Mouse (Mus musculus) mouse embryonic stem cell (cell line): ENCODE measurements around the gene Gm21149.
"Not testable (repeated sequence)": the region's sequence is repeated elsewhere in the genome, so short reads cannot be mapped to it uniquely, and the experiment has no call there.

Experiments used
- in situ Hi-C, 2 experiments: fragments of 300-500 bp; cut with MboI; formaldehyde crosslinking; loops; 1 replicate in 1 of 2; 3 replicates in 1 of 2; pipeline ENCODE4 v1.14.3; 2019 to 2020; ENCODE audit warnings: low sequenced_read_pairs in 2 of 2, low pct_unique_long_range_greater_than_20kb in 1 of 2, mixed read lengths in 1 of 2; ENCODE audit not compliant: unreplicated experiment in 1 of 2

Gm21149 gene

DNA sequence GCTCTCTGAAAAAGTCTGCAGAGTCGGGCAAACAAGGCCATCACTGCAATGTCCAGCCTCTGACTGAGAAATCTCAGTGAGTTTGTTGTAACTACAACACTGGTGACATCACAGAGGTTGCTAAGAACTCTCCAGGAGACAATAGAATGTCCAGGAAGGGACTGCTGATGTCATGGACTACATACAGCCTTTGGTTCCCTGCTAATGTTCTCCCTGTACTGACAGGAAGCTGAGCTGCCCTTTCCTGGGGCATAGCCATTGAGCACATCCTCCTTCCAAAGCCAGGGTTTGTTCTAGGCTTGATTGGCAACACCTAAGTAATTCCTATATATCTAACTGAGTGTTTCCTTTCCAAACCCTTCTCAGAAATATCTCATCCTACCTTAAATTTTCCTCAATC is at the start of gene Gm21149:
Gene Gm21149 (minus strand): TSS at position 101 of the 400 bp plus-strand sequence.
- in situ Hi-C loops = not testable (repeated sequence)

DNA sequence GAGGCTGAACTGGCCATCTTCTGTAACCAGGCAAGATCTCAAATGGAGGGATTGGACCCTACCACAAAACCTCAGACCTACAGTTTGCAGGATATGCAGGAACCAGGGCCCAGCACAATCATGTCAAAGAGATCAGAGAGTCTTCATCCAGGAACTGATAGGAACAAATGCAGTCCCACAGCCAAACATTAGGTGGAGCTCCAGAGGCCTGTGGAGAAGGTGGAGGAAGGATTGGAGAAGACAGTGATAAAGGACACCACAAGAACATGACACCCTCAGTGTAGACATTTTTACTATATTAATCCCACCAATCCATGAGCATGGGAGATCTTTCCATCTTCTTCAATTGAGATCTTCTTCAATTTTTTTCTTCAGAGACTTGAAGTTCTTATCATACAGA is 46.1 kb upstream of the Gm21149 start:
- in situ Hi-C loops = not testable (repeated sequence)

DNA sequence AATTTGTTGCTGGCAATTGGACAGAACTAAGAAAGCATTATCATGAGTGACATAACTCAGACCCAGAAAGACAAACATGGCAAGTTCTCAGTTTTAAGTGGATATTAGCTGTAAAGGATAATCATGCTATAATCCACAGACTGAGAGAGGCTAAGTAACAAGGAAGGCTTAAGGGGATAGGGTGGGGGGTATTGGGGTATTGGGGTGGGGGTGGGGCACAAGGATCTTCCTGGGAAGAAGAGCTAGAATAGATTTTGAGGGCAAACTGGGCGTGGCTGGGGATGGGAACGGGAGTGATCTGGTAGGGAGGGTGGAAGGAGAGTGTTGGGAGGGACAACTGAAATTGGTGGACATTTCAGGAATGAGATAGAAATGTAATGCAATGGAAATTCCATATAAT is 45.7 kb upstream of the Gm21149 start:
- in situ Hi-C loops = not testable (repeated sequence)

DNA sequence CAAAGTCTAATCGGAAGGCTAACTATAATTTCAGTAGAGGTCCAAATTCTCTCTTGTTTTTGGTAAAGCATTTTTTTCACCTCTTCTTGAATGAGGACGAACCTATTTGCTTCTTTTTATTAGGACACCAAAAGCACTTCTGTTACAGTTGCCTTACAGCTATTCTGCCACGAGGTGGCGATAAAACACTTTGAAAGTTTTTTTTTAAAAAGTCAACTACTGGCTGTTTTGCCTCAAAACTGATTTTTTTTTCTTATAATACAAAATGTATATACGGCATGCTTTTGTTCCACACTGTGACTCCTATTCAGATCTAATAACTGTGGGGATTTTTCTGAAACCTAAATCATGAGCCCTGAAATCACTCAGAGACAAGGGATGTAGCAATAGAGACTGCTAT is 44.1 kb upstream of the Gm21149 start:
- in situ Hi-C loops = not testable (repeated sequence)

DNA sequence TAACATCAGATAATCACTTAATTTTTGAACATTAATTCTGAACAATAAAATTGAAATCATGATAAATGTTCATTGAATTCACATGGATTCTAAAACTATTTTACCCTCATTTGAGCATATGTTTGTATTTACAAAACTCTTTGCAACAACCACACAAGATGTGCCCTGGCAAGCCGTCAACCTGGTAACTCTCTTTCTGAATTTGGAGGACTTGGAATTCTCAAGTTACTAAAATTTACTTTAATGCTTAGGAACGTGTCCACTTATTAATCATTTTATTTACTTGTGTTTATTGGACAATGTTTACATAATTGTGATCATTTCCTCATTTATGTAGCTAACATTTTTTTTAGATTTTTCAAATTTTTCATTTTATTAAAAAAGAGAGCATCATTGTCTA is 40.8 kb upstream of the Gm21149 start:
- in situ Hi-C loops = not testable (repeated sequence)

DNA sequence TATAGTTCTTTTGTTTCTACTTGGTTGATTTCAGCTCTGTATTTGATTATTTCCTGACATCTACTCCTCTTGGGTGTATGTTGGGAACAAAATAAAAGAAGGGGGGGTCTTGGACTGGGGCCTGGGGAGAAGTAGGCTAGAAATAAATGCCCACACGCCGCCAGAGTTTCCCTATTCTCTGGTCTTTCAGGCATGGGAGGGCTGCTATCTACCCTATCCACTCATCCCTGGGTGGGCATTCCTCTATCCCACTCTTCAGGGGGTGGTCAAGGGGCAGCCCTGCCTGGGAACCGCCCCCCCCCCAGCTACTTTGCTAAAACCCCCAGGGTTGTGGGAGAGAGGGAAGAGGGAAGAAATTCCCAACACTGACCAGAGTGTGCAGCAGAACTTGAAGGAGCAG is 35.9 kb upstream of the Gm21149 start:
- in situ Hi-C loops = not testable (repeated sequence)

DNA sequence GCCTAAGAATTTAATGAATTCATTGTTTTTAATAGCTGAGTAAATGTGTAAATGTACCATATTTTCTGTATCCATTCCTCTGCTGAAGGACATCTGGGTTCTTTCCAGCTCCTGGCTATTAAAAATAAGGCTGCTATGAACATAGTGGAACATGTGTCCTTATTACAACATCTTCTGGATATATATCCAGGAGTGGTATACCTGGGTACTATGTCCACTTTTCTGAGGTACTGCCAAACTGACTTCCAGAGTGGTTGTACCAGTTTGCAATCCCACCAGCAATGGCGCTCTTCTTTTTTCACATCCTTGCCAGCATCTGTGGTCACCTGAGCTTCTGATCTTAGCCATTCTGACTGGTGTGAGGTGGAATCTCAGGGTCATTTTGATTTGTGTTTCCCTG is 33.6 kb upstream of the Gm21149 start:
- in situ Hi-C loops = not testable (repeated sequence)

DNA sequence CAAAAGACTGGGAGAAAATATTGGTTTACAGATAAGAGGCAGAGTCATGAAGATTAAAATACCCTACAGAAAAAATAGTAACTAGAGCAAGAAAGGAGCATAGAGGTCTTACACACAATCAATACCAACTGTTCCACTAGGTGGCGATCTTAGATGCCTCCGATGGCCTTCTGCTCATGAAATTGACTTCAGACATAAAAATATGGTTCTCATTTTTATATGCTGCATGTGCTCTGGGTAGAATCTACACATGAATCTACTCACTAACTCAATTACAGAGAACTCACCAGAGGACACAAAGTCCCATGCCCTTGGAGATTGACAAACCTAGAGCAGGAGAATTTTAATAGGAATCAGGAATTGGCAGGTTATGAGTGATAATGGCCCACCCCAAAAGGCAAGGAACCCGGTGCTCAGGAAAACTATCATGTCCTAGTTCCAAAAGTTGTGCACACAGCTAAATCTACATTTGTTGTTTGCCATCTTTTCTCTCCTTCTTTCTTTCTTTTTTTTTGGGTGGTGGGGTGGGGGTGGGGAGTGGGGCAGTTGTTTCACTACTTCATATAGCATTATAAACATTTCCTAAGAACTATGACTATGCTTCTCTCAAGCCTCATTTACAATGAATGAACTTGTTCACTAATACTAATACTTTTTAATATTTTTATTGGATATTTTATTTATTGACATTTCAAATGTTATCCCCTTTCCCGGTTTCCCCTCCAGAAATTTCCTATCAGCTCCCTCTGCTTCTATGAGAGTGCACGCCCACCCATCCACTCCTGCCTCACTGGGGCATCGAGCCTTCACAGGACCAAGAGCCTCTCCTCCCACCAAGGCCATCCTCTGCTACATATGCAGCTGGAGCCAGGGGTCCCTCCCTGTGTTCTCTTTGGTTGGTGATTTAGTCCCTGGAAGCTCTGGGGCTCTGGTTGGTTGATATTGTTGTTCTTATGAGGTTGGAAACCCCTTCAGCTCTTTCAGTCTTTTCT is 32.4 kb upstream of the Gm21149 start:
- in situ Hi-C loops = not testable (repeated sequence)

DNA sequence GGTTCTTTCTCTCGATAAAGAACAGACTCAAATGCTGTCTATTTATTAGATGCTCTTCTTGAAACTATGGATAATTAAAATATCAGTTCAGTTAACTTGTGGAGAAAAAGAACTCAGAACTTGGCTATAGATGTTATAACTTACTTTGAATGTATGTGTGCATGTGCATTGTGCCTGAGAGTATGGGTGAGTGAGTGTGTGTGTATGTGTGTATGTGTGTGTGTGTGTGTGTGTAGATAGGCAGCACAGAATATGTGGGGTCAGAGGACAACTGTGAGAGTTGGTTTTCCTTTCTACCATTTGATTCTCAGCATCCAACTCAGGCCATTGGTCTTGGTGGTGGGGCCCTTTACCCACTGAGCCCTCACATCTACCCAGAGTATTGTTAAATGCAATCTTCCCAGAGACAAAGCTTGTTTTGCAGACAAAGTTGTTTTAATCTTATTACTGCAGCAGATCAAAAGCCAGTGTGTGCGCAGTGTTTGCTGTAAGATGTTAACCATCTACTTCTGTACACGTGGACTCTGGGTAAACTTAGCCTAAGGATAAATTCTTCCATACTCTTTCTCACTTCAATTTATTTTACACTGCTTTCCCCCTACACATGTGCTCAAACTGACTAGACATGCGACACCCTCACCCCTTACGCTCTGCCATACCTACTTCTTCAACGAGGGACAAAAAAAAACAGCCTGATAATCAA is 31.6 kb upstream of the Gm21149 start:
- in situ Hi-C loops = not testable (repeated sequence)

DNA sequence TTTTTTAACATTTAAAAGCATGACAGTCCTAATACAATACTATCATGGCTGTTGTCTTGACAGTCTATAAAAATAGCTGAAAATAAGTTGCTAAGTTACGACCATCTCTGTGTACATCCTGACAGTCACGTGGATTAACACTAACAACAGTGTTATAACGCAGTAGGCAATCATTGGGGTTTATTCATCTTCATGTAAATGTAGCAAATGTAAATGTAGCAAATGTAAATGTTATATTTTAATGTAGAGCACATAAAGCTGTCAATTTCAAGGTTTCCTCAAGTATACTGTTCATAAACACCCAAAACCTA is 30.9 kb upstream of the Gm21149 start:
- in situ Hi-C loops = no loop called here

DNA sequence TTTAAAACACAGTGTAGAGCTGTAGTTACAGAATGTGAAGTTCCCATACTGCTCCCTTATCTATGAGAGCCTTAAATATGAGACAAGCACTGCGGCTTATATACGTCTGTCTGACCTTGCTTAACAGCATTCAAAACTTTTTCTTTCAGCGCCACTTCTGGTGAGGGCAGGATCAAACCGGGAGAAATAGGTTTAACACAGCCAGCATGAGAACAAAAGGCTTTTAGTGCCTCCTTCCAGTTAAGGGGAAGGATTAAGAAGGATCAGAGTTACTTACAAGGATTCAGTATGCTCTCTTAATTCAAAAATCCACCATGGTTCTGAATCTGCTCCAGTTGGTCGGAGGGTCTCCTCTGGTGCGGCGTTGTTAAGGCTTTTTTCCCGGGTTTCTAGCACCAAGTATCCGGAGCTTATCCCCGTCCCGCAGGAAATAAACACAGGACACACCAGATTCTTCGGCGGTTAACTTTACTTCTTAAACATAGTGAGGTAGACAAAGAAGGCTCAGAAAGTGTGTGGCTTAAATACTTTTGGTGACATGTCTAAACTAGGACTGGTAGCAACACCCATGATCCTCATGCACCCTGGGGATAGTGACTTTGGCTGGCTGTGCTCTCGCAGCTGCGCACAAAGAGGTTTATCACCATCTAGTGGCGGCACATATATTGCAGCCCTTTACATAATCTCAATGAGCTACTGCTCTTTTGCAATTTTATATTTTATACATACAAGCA is 30.4 kb upstream of the Gm21149 start:
- in situ Hi-C loops = no loop called here

DNA sequence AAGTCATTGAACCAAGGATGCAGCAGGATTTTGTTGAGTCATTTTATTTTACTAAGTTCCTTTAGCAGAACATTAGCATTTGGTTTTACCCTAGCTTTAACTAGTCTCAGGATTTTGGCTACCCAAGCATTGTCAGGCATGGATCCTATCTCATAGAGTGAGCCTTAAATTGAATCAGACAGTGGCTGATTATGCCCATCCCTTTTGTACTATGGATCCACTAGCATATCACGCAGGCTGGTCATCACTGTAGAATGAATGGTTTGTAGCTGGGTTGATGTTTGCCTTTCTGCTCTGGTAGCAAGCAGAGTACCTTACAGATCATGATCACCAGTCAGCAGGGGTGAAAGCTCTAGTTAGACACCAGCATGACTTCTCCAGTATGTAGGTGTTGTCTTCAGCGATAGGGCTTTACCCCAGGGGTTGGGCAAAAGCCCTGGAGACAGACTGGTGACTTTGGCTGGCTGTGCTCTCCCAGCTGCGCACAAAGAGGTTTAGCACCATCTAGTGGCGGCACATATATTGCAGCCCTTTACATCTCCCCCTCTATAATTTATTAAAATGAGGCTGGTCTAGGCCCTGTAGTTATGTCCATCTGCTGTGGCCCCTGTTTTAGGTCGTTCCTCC is 22.6 kb upstream of the Gm21149 start:
- in situ Hi-C loops = not testable (repeated sequence)

DNA sequence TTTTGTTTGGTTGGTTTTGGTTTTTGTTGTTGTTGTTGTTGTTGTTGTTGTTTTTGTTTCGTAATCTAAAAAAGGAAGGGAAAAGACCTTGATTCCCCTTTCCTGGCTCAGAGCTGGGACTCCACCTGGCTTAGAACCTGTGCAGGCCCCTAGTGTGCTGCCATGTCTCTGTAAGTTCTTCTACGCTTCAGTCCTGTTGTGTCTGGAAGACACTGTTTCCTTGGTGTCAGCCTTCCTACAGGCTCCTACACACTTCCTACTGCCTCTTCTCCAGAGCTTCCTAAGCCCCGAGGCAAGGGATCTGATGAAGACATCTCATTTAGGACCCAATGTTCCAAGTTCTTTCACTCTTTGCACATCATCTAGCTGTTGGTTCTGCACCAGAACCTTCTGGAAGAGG is 22.0 kb upstream of the Gm21149 start:
- in situ Hi-C loops = not testable (repeated sequence)

DNA sequence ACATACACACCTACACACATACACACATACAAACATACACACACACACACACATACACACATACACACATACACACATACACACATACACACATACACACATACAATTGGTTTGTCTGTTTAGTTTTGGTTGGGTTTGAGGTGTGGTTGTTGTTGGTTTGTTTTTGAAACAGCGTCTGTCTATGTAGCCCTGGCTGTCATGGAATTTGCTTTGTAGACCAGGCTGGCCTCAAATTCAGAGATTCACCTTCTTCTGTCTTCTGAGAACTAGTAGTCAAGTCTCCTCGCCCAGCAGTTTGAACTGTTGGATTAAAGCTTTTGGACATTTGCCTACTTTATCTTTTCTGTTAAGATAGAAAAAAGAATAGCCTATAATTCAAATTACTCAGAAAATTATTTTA is 14.6 kb upstream of the Gm21149 start:
- in situ Hi-C loops = not testable (repeated sequence)

DNA sequence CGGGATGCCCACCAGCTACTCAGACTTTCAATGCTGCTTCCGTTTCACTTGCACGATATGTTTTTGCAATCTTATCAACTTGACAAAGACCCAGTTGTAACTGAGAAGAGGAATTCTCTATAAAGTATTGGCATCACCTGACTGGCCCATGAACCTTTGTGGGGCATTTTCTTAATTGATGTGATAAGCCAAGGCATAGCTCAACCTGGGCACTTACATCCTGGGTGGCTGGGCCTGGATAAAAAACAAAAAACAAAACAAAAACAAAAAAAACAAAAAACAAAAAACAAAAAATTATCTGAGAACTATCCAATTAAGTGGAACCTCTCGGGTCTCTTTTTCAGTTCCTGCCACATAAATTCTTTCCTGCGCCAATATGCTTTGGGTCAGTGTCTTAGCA is 12.4 kb upstream of the Gm21149 start:
- in situ Hi-C loops = no loop called here

DNA sequence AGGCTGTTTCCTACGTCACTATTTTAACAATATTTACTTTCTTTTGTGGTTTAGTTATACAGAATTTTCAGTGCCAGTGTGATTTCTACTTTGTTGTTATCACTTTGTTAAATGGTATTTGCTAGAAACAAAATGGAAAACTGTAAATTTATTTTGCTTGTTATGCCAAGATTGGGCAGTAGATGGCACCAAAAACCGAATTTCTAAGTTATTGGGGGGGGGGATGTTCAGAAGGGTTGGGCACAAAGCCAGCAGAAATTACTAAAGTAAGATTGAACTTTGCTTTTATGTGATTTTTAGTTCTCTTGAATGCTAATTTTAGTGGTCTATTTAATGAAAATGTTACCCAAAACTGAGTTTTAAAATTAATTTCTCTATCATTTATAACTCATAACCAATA is 8.3 kb upstream of the Gm21149 start:
- in situ Hi-C loops = not testable (repeated sequence)

DNA sequence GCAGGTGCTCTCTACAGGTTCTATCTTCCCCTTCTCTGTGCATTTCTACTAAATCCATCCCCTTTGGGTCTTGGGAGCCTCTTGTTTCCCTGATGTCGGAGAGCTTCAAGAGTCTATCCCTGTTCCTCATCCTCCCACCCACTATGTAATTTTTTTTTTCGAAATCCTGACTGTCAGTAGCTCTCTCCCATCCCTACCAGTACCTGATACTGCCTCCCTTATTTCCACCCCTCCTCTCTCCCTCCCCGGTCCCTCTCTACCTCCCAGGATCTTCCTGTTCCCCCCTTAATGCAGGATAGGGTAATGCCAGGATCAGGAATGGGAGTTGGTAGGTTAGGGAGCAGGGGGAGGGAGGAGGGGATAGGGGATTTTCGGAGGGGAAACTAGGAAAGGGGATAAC is 7.3 kb upstream of the Gm21149 start:
- in situ Hi-C loops = not testable (repeated sequence)

DNA sequence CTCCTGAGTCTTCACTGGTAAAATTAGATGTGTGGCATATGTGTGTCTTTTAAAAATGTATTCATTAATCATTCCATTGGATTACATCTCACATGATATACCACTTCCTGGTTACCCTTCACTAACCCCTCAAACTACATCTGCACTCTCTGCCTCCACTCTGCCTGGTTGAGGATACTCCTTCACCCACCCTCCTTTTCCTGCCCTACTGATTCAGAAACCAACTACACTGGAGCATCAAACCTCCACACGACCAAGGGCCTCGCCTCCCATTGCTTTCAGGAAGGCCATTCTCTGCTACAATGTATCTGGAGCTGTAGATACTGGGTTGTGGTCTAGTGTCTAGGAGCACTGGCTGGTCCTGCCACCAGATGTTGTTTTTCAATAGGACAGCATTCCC is 6.5 kb upstream of the Gm21149 start:
- in situ Hi-C loops = not testable (repeated sequence)

DNA sequence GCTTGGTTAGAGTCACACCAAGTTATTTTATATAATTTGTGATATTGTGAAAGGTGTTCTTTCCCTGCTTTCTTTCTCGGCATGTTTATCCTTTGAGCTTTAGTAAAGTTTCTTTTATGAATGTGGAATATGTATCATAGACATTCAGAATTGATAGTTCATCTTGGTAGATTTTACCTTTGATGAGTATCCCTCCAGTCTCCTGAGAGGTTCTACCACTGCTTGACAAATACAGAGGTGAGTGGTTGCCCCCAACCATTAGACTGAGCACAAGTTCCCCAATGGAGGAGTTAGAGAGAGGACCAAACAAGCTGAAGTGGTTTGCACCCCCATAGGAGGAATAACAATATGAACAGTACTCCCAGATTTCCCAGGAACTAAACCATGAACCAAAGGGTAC is 6.2 kb downstream of the Gm21149 start:
- in situ Hi-C loops = not testable (repeated sequence)
